Mouse (Mus musculus) lung, postnatal 0 days (tissue): Measurements from ENCODE around the gene Gm21983. TPM values are rescaled to one million over a fixed set of nuclear protein-coding genes. Genes with fewer than 3 reads are reported as not detected.

Source experiments
- ATAC-seq: fragments of 200-750 bp; cut with Nextera tagmentation; 2 replicates; pipeline ENCODE4 v1.8.0; 2017; ENCODE audit warnings: moderate library complexity
- DNase-seq: peaks from one replicate; pipeline ENCODE4 v3.0.0-alpha.2; 2016; ENCODE audit warnings: low spot score
- H3K27ac ChIP-seq: fragments of 300-500 bp; sonication (generic); 2 replicates; pipeline ENCODE4 v1.5.1; 2014; ENCODE audit warnings: antibody characterized with exemption, mild to moderate bottlenecking, low read length, mixed read lengths
- H3K27me3 ChIP-seq: fragments of 300-500 bp; sonication (generic); replicated peaks from 2 replicates; pipeline ENCODE4 v1.6.1; 2014; ENCODE audit warnings: low read length, mixed read lengths; ENCODE audit not compliant: insufficient read depth
- H3K36me3 ChIP-seq: fragments of 300-500 bp; sonication (generic); 2 replicates; pipeline ENCODE4 v1.6.1; 2014; ENCODE audit warnings: low read length, mixed read lengths; ENCODE audit not compliant: insufficient read depth
- H3K4me1 ChIP-seq: fragments of 300-500 bp; sonication (generic); 2 replicates; pipeline ENCODE4 v1.6.1; 2014; ENCODE audit warnings: antibody characterized with exemption, low read depth, low read length, mixed read lengths; ENCODE audit not compliant: insufficient read depth
- H3K4me2 ChIP-seq: fragments of 300-500 bp; sonication (generic); replicated peaks from 2 replicates; pipeline ENCODE4 v1.6.1; 2014; ENCODE audit warnings: low read depth, mild to moderate bottlenecking, low read length, moderate library complexity, mixed read lengths
- H3K4me3 ChIP-seq: fragments of 300-500 bp; sonication (generic); 2 replicates; pipeline ENCODE4 v1.5.1; 2014; ENCODE audit warnings: low read depth, low read length
- H3K9ac ChIP-seq: fragments of 300-500 bp; sonication (generic); replicated peaks from 2 replicates; pipeline ENCODE4 v1.6.1; 2014; ENCODE audit warnings: low read depth, mild to moderate bottlenecking
- H3K9me3 ChIP-seq: fragments of 300-500 bp; sonication (generic); 2 replicates; pipeline ENCODE4 v1.6.1; 2016; ENCODE audit warnings: low read length, mixed read lengths
- CTCF ChIP-seq: IDR thresholded peaks from 2 replicates; pipeline ENCODE4 v1.5.1; 2016; ENCODE audit warnings: antibody characterized with exemption, mild to moderate bottlenecking
- EP300 ChIP-seq: IDR thresholded peaks from 2 replicates; pipeline ENCODE4 v1.6.1; 2016; ENCODE audit warnings: antibody characterized with exemption, mild to moderate bottlenecking, control low read depth
- WGBS: fragments of 180-500 bp; shearing (Covaris S2); extraction: QIAGEN DNeasy Blood & Tissue Kit; methylation state at CpG from one replicate; pipeline ENCODE4 v1.1.7; 2014; 5-methylcytosine and 5-hydroxymethylcytosine counted together
- polyA plus RNA-seq: library from polyadenylated mRNA; unstranded; fragments of >200 nt; fragmentation: Nextera tagmentation; extraction: Ambion mirVana; gene quantifications from 2 replicates; pipeline ENCODE4 v1.2.1, GENCODE M21; 2015

The Gm21983 gene
- polyA plus RNA-seq, 1 experiment from 2014 or later: not detected

- ATAC-seq: no peak
- Histone ChIP-seq H3K4me2 (no peak overlapping the region), H3K4me3 (no peak overlapping the region), H3K9me3 (no peaks in the 10 kb centered on the region), H3K36me3 (peaks cover 23% of the 10 kb centered on the region), H3K27me3 (no peaks in the 10 kb centered on the region), H3K9ac (no peak overlapping the region), H3K4me1 (peaks cover 4% of the 10 kb centered on the region; the same call in 1 of the 2 replicates), H3K27ac (no peak overlapping the region)
- no peak for DNase-seq
- 89% methylated on average over 3 of the region's 3 CpGs for WGBS
- no peak for TF ChIP-seq CTCF
- no peak for TF ChIP-seq EP300
Observed at GRCm38 (mm10) chr7:27170981-27171380, 9.9 kb downstream of the Gm21983 start.

- H3K36me3 ChIP-seq: peaks cover 17% of the 10 kb centered on the region; the same call in 1 of the 2 replicates
- no peak overlapping the region for H3K4me2 ChIP-seq
- 92% methylated on average over 5 of the region's 5 CpGs for WGBS
- no peak overlapping the region for H3K4me3 ChIP-seq
- no peak for ATAC-seq
- no peak for DNase-seq
- TF ChIP-seq EP300: no peak
- no peak for TF ChIP-seq CTCF
- H3K27ac ChIP-seq: no peak overlapping the region
- H3K9me3 ChIP-seq: no peaks in the 10 kb centered on the region
- peaks cover 26% of the 10 kb centered on the region; the same call in 1 of the 2 replicates for H3K4me1 ChIP-seq
- H3K27me3 ChIP-seq: no peaks in the 10 kb centered on the region
- H3K9ac ChIP-seq: no peak overlapping the region
Observed at GRCm38 (mm10) chr7:27168371-27168770, 12.5 kb downstream of the Gm21983 start.

- H3K36me3 ChIP-seq: peaks cover 9% of the 10 kb centered on the region; the same call in 1 of the 2 replicates
- TF ChIP-seq EP300: no peak
- no peak for ATAC-seq
Observed at GRCm38 (mm10) chr7:27167475-27168094, 13.3 kb downstream of the Gm21983 start.

GRCm38 (mm10) chr7:27166614-27167474 is 14.0 kb downstream of the Gm21983 start, which contains the start of gene Egln2:
Gene Egln2 (minus strand): TSS chr7:27166802.
- 0 out of 2 replicates have a peak, but pooled peaks cover 1% of the 10 kb centered on the region for H3K36me3 ChIP-seq
- H3K9me3 ChIP-seq: no peaks in the 10 kb centered on the region

More at GRCm38 (mm10) chr7:27167475-27168094, 13.3 kb downstream of the Gm21983 start:
- H3K9me3 ChIP-seq: no peaks in the 10 kb centered on the region
- H3K4me1 ChIP-seq: peaks cover 28% of the 10 kb centered on the region; the same call in 1 of the 2 replicates
- no peak overlapping the region; the same call in 1 of the 2 replicates for H3K9ac ChIP-seq
- peak overlapping the region; percentile 82 for H3K4me3 ChIP-seq
- H3K27me3 ChIP-seq: no peaks in the 10 kb centered on the region
- 72% methylated on average over 11 of the region's 11 CpGs for WGBS
- H3K4me2 ChIP-seq: peak overlapping the region; percentile 73
- DNase-seq: no peak
- peak overlapping the region; percentile 99 for H3K27ac ChIP-seq

GRCm38 (mm10) chr7:27166229-27166613 is 14.7 kb downstream of the Gm21983 start:
- Histone ChIP-seq H3K4me1 (peaks cover 28% of the 10 kb centered on the region; the same call in 1 of the 2 replicates), H3K36me3 (no peaks in the 10 kb centered on the region), H3K27me3 (no peaks in the 10 kb centered on the region), H3K9ac (peak overlapping the region; percentile 86), H3K27ac (peak overlapping the region; percentile 99), H3K4me2 (peak overlapping the region; percentile 73), H3K4me3 (peak overlapping the region; percentile 82), H3K9me3 (no peaks in the 10 kb centered on the region)
- ATAC-seq: peak; percentile 83
- WGBS: 0% methylated on average over 14 of the region's 43 CpGs
- peak; percentile 94 for DNase-seq
- no peak for TF ChIP-seq CTCF
- TF ChIP-seq EP300: no peak

More at GRCm38 (mm10) chr7:27166614-27167474, 14.0 kb downstream of the Gm21983 start, which contains the start of gene Egln2:
- TF ChIP-seq CTCF (no peak), EP300 (peak; percentile 99)
- Histone ChIP-seq H3K4me1 (peaks cover 28% of the 10 kb centered on the region; the same call in 1 of the 2 replicates), H3K4me2 (peak within 1 kb of the TSS; percentile 73), H3K9ac (peak within 1 kb of the TSS; percentile 86), H3K27me3 (no peaks in the 10 kb centered on the region), H3K27ac (peak within 1 kb of the TSS; percentile 99), H3K4me3 (peak within 1 kb of the TSS; percentile 82)
- WGBS: 1% methylated on average over 59 of the region's 61 CpGs
- ATAC-seq (peak; percentile 89), DNase-seq (peak; percentile 98)

GRCm38 (mm10) chr7:27165696-27166095 is 15.2 kb downstream of the Gm21983 start:
- H3K36me3 ChIP-seq: no peaks in the 10 kb centered on the region
- WGBS: 2% methylated on average over 8 of the region's 8 CpGs
- no peaks in the 10 kb centered on the region for H3K27me3 ChIP-seq
- H3K9me3 ChIP-seq: no peaks in the 10 kb centered on the region
- ATAC-seq (no peak), DNase-seq (no peak)
- TF ChIP-seq EP300: no peak
- TF ChIP-seq CTCF: no peak
- H3K4me1 ChIP-seq: peaks cover 33% of the 10 kb centered on the region; the same call in 1 of the 2 replicates
- H3K4me2 ChIP-seq: peak overlapping the region; percentile 73
- H3K27ac ChIP-seq: peak overlapping the region; percentile 99
- H3K9ac ChIP-seq: peak overlapping the region; percentile 86
- peak overlapping the region; percentile 82 for H3K4me3 ChIP-seq
